Mouse (Mus musculus) MEL (cell line): ENCODE results near the gene Rpl38.

ENCODE experiments used
- BHLHE40 ChIP-seq: IDR thresholded peaks from 2 replicates; pipeline ENCODE4 v1.6.1; 2012; ENCODE audit warnings: low read depth, mild to moderate bottlenecking, inconsistent platforms, low read length, improper control_type of control experiment, borderline replicate concordance
- CTCF ChIP-seq, 3 experiments: IDR thresholded peaks in 2 of 3; conservative IDR thresholded peaks in 1 of 3; 2 replicates each; pipeline ENCODE4 v1.5.1; 2011 to 2012; ENCODE audit warnings: low read length in 3 of 3, low read depth in 2 of 3, mild to moderate bottlenecking in 2 of 3, improper control_type of control experiment in 1 of 3, inconsistent platforms in 1 of 3, mixed read lengths in 1 of 3, moderate library complexity in 1 of 3; ENCODE audit not compliant: control insufficient read depth in 1 of 3, insufficient read depth in 1 of 3, poor library complexity in 1 of 3, severe bottlenecking in 1 of 3
- E2F4 ChIP-seq: IDR thresholded peaks from 2 replicates; pipeline ENCODE4 v1.6.1; 2011; ENCODE audit warnings: low read depth, low read length, improper control_type of control experiment, borderline replicate concordance
- POLR2A ChIP-seq, 2 experiments: IDR thresholded peaks; 2 replicates each; pipeline ENCODE4 v1.6.1; 2011 to 2012; ENCODE audit warnings: low read length in 2 of 2, mild to moderate bottlenecking in 2 of 2, control low read depth in 1 of 2, improper control_type of control experiment in 1 of 2, low read depth in 1 of 2, moderate library complexity in 1 of 2; ENCODE audit not compliant: control insufficient read depth in 1 of 2, insufficient read depth in 1 of 2, poor library complexity in 1 of 2
- USF1 ChIP-seq: IDR thresholded peaks from 2 replicates; pipeline ENCODE4 v1.6.1; 2014; ENCODE audit warnings: low read depth, mild to moderate bottlenecking, inconsistent platforms, low read length, improper control_type of control experiment, moderate library complexity
- USF2 ChIP-seq, 2 experiments: IDR thresholded peaks; 2 replicates each; pipeline ENCODE4 v1.6.1; 2011 to 2012; ENCODE audit warnings: improper control_type of control experiment in 2 of 2, low read length in 2 of 2, borderline replicate concordance in 1 of 2, inconsistent platforms in 1 of 2, low read depth in 1 of 2, mild to moderate bottlenecking in 1 of 2; ENCODE audit not compliant: insufficient read depth in 1 of 2
- ZC3H11A ChIP-seq: IDR thresholded peaks from 2 replicates; pipeline ENCODE4 v1.6.1; 2012; ENCODE audit warnings: low read depth, mild to moderate bottlenecking, inconsistent platforms, low read length, improper control_type of control experiment
- ZNF384 ChIP-seq: IDR thresholded peaks from 2 replicates; pipeline ENCODE4 v1.6.1; 2012; ENCODE audit warnings: low read depth, mild to moderate bottlenecking, inconsistent platforms, low read length, improper control_type of control experiment

DNA sequence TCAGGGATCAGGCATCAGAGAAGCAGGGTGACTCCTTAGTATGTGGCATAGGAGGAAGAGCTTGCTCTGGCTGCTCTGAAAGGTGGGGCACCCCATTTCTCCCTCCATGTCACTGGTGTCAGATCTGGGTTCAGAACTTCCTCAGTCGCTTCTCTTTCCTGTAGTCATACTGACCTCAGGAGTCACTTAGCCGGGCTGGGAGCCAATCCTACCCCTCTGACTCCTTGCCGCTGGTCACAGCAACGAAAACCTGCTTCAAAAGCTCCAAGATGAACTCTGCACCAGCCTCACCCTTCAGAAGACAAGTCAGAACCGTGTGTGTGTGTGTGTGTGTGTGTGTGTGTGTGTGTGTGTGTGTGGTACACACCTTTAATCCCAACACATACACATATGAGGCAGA, 38.0 kb downstream of the Rpl38 start:
- no peak for TF ChIP-seq ZC3H11A
- no peak for TF ChIP-seq E2F4
- no peak for TF ChIP-seq CTCF (IDR thresholded peaks at IDR 0.05 in 2 of 3, conservative IDR thresholded peaks at IDR 0.05 in 1 of 3; ENCODE audit: control insufficient read depth in 1 of 3, insufficient read depth in 1 of 3, low read depth in 2 of 3, low read length in 3 of 3, poor library complexity in 1 of 3, severe bottlenecking in 1 of 3)
- TF ChIP-seq POLR2A (IDR thresholded peaks at IDR 0.05; ENCODE audit: control insufficient read depth in 1 of 2, insufficient read depth in 1 of 2, low read depth in 1 of 2, low read length in 2 of 2, poor library complexity in 1 of 2): no peak
- TF ChIP-seq USF2 (IDR thresholded peaks at IDR 0.05; ENCODE audit: borderline replicate concordance in 1 of 2, insufficient read depth in 1 of 2, low read depth in 1 of 2, low read length in 2 of 2): no peak
- no peak for TF ChIP-seq ZNF384
- no peak for TF ChIP-seq BHLHE40
- TF ChIP-seq USF1: no peak
